9 mouse cellular contexts compared by ENCODE assay signal in the genomic region with DNA sequence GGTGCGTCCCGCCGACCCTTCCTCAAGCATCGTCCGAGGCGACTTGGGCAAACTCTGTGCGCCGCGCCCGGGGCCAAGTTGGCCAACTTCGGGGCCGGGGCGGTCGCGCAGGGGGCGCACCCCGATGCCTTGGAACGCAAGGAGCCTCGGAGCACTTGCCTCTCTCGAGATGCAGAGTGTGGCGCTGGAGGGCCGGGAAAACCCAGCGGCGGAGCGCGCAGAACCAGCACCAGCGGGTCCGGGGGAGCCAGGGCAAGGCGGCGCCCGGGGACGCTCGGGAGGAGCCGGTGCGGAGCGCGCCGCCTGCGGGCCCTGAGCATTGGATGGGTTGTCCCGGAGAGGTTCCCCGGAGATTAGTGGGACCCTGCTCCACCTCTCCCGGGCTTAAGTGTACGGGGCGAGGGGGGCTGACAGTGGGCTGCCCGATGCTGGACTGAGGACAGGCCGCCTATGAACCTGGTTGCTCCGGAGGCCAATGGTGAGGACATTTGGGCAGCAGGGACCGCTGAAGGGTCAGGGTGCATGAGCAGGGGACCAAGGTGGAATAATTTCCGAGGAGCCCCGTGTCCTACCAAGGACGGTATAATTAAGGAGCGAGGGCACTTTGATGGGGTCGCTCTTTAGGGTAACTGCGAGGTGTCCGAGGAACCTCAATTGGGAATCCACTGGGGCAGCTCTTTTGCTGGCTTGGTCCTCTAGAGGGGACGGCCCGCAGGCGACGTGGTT. TPM values are rescaled to one million over a fixed set of nuclear protein-coding genes. Genes with fewer than 3 reads are reported as not detected.
DNase-seq lines count a peak whose midpoint lies in the region; ATAC-seq and TF ChIP-seq lines count a peak whose summit lies in the region.
"Had no signal": no experiment of that assay in that cellular context is flagged by ENCODE, and none has a peak within 500 bp of the region (broad histone marks: within the 10 kb centered on the region; RNA-seq: fewer than 3 reads in every experiment).

No protein-coding gene starts in this region.

- H3K9me3 ChIP-seq in kidney, postnatal 0 days (replicated peaks; ENCODE audit: low read length), result no peaks in the 10 kb centered on the region
- no peaks in the 10 kb centered on the region for H3K9me3 ChIP-seq in stomach, embryonic 15.5 days

- peak; percentile 18 to 42 for DNase-seq in left cerebral cortex, postnatal 25 days (ENCODE audit: low spot score in 2 of 2)
- no peak for DNase-seq in left cerebral cortex, adult 8-10 months (ENCODE audit: low spot score in 2 of 2)
- peak; percentile 28 for DNase-seq in embryo, embryonic 10 days (ENCODE audit: low spot score)
- DNase-seq in heart, adult 2 months, result peak; percentile 70 to 77
- peak; percentile 31 for DNase-seq in kidney, postnatal 0 days (ENCODE audit: low spot score)
- peak; percentile 22 for DNase-seq in lung, postnatal 36 days
- no peak for DNase-seq in thymus, postnatal 36 days

- H3K4me1 ChIP-seq in heart, adult 2 months (ENCODE audit: control insufficient read depth, insufficient read depth, low read length), result no peaks in the 10 kb centered on the region
- H3K4me1 ChIP-seq in kidney, postnatal 0 days (replicated peaks; ENCODE audit: insufficient read depth, low read length), result peaks cover 7% of the 10 kb centered on the region; the same call in 1 of the 2 replicates
- peaks cover 14% of the 10 kb centered on the region for H3K4me1 ChIP-seq in stomach, embryonic 15.5 days

- TF ChIP-seq CTCF in heart, adult 2 months (IDR thresholded peaks at IDR 0.05), result peak; percentile 36
- TF ChIP-seq CTCF in kidney, postnatal 0 days (IDR thresholded peaks at IDR 0.05; ENCODE audit: low read depth), result peak; percentile 9; the same call in 1 of the 2 replicates

- peak; percentile 52; the same call in 1 of the 2 replicates for ATAC-seq in kidney, postnatal 0 days (replicated peaks; ENCODE audit: low FRiP score, low read depth)
- ATAC-seq in stomach, embryonic 15.5 days (ENCODE audit: insufficient read depth, low FRiP score, low read depth), result peak; percentile 10; the same call in 1 of the 2 replicates

- H3K36me3 ChIP-seq in heart, adult 2 months (ENCODE audit: control insufficient read depth, insufficient read depth, low read length), result no peaks in the 10 kb centered on the region
- H3K36me3 ChIP-seq in kidney, postnatal 0 days (ENCODE audit: insufficient read depth, low read length), result no peaks in the 10 kb centered on the region
- H3K36me3 ChIP-seq in stomach, embryonic 15.5 days, result no peaks in the 10 kb centered on the region

- no peak for TF ChIP-seq POLR2A in heart, adult 2 months (IDR thresholded peaks at IDR 0.05; ENCODE audit: insufficient read depth, low read depth, low read length)

- WGBS in heart, adult 2 months, result under 1% methylated on average over 59 of the region's 59 CpGs
- under 1% methylated on average over 59 of the region's 59 CpGs for WGBS in kidney, postnatal 0 days
- WGBS in stomach, embryonic 15.5 days, result under 1% methylated on average over 59 of the region's 59 CpGs

- H3K4me2 ChIP-seq in kidney, postnatal 0 days (ENCODE audit: low read length), result peak overlapping the region; percentile 94
- H3K4me2 ChIP-seq in stomach, embryonic 15.5 days, result peak overlapping the region; percentile 96

- TF ChIP-seq EP300 in heart, adult 2 months (IDR thresholded peaks at IDR 0.05; ENCODE audit: insufficient read depth, low read depth, low read length), result no peak

- H3K27me3 ChIP-seq in heart, adult 2 months (ENCODE audit: control insufficient read depth, insufficient read depth, low read length), result no peaks in the 10 kb centered on the region; the same call in 1 of the 2 replicates
- peaks cover 34% of the 10 kb centered on the region for H3K27me3 ChIP-seq in kidney, postnatal 0 days (ENCODE audit: insufficient read depth, low read length)
- H3K27me3 ChIP-seq in stomach, embryonic 15.5 days (replicated peaks), result peaks cover 54% of the 10 kb centered on the region

- H3K4me3 ChIP-seq in heart, adult 2 months, result peak overlapping the region; percentile 70
- H3K4me3 ChIP-seq in kidney, postnatal 0 days (replicated peaks; ENCODE audit: low read depth, low read length), result peak overlapping the region; percentile 57
- peak overlapping the region; percentile 73 for H3K4me3 ChIP-seq in stomach, embryonic 15.5 days (replicated peaks)

- peak overlapping the region; percentile 87 for H3K9ac ChIP-seq in heart, adult 2 months (ENCODE audit: low read depth, low read length)
- H3K9ac ChIP-seq in kidney, postnatal 0 days (ENCODE audit: low read depth, low read length), result peak overlapping the region; percentile 54
- H3K9ac ChIP-seq in stomach, embryonic 15.5 days, result peak overlapping the region; percentile 58

- peak overlapping the region; percentile 61 for H3K27ac ChIP-seq in heart, adult 2 months
- no peak overlapping the region for H3K27ac ChIP-seq in kidney, postnatal 0 days
- peak overlapping the region; percentile 48; the same call in 1 of the 2 replicates for H3K27ac ChIP-seq in stomach, embryonic 15.5 days
- H3K27ac ChIP-seq: macrophage had no signal

- intact Hi-C loops in left cerebral cortex, postnatal 25 days (cut with DNase I), result loop anchor here (5.0 kb wide), 3 partner anchors 145 to 165 kb away; no protein-coding TSS in a partner anchor
- intact Hi-C loops in heart, adult 2 months (cut with DNase I), result loop anchor here (5.0 kb wide), 1 partner anchor 70 kb away; no protein-coding TSS in a partner anchor

- H3K79me2 ChIP-seq in heart, adult 2 months (replicated peaks; ENCODE audit: control insufficient read depth, insufficient read depth, low read length), result no peaks in the 10 kb centered on the region

RNA-seq across cellular contexts. Expression of gene Adamts2, which starts 0.6 kb away (rescaled TPM):
- 10 to 100 TPM in 1 of 2 experiments, 1 to 10 TPM in 1; 9.7 to 12.4 TPM for total RNA-seq in left cerebral cortex, postnatal 25 days (2021)
- total RNA-seq in left cerebral cortex, adult 8-10 months (2022), result 1 to 10 TPM; 5.7 to 9.0 (median 8.2) TPM
- 10 to 100 TPM in 1 of 2 experiments, 1 to 10 TPM in 1; 8.0 to 10.6 TPM for total RNA-seq in heart, adult 2 months (2021)
- polyA plus RNA-seq in heart, adult 2 months (2012; rRNA removed), result 14.4 and 18.9 TPM in 2 replicates
- 5.0 and 5.2 TPM in 2 replicates for polyA plus RNA-seq in kidney, postnatal 0 days (2015; fragmentation: Nextera tagmentation; extraction: Ambion mirVana)
- polyA plus RNA-seq in stomach, embryonic 15.5 days (2015; fragmentation: Nextera tagmentation; extraction: Ambion mirVana), result 13.3 and 13.6 TPM in 2 replicates
- polyA plus RNA-seq: macrophage had no signal

Comparison
In these comparisons a context has a peak if more than half of its experiments do, and no peak if none do; other contexts are left out.
1. DNase-seq: peak in left cerebral cortex, postnatal 25 days (2 of 2), embryo, embryonic 10 days (single experiment), heart, adult 2 months (2 of 2), kidney, postnatal 0 days (single experiment) and lung, postnatal 36 days (single experiment); none in left cerebral cortex, adult 8-10 months (0 of 2) and thymus, postnatal 36 days (0 of 2).
2. Peak in every context shown above with its lines, with median percentiles within 50 percentile points of each other: H3K4me3 ChIP-seq and H3K9ac ChIP-seq.